Mouse (Mus musculus) liver, embryonic 11.5 days (tissue): ENCODE measurements at regions not wholly inside any gene's neighbourhood (a gene's known extent, or its start where the extent isn't known, plus 50 kb on each side); places are given as distances from the start of the nearest gene placed in this dataset.
A peak's percentile ranks its signal among the peaks of the same experiment; 100 is the strongest.

Source experiments
- ATAC-seq: fragments of 200-750 bp; cut with Nextera tagmentation; replicated peaks from 2 replicates; pipeline ENCODE4 v1.8.0; 2017; ENCODE audit warnings: moderate number of reproducible peaks, mild to moderate bottlenecking, moderate TSS enrichment, moderate library complexity; ENCODE audit not compliant: low FRiP score
- DNase-seq: peaks from one replicate; pipeline ENCODE4 v3.0.0-alpha.2; 2017; ENCODE audit warnings: low spot score
- H3K27ac ChIP-seq: fragments of 300-500 bp; sonication (generic); 2 replicates; pipeline ENCODE4 v1.5.1; 2014; ENCODE audit warnings: mild to moderate bottlenecking, low read depth, low read length, control low read depth
- H3K27me3 ChIP-seq: fragments of 300-500 bp; sonication (generic); replicated peaks from 2 replicates; pipeline ENCODE4 v1.6.1; 2014; ENCODE audit warnings: low read length, mixed read lengths; ENCODE audit not compliant: control insufficient read depth, insufficient read depth
- H3K36me3 ChIP-seq: fragments of 300-500 bp; sonication (generic); 2 replicates; pipeline ENCODE4 v1.6.1; 2014; ENCODE audit warnings: mild to moderate bottlenecking, low read length, moderate library complexity, mixed read lengths; ENCODE audit not compliant: control insufficient read depth, insufficient read depth
- H3K4me1 ChIP-seq: fragments of 300-500 bp; sonication (generic); replicated peaks from 2 replicates; pipeline ENCODE4 v1.6.1; 2014; ENCODE audit warnings: low read length, mixed read lengths; ENCODE audit not compliant: control insufficient read depth, insufficient read depth
- H3K4me2 ChIP-seq: fragments of 300-500 bp; sonication (generic); 2 replicates; pipeline ENCODE4 v1.6.1; 2014; ENCODE audit warnings: mild to moderate bottlenecking, control low read depth, moderate library complexity
- H3K4me3 ChIP-seq: fragments of 300-500 bp; sonication (generic); 2 replicates; pipeline ENCODE4 v1.5.1; 2014; ENCODE audit warnings: low read depth, low read length, control low read depth
- H3K9ac ChIP-seq: fragments of 300-500 bp; sonication (generic); 2 replicates; pipeline ENCODE4 v1.6.1; 2014; ENCODE audit warnings: low read depth, low read length, control low read depth
- H3K9me3 ChIP-seq: fragments of 300-500 bp; sonication (generic); 2 replicates; pipeline ENCODE4 v1.6.1; 2016; ENCODE audit warnings: low read length, inconsistent platforms, mixed read lengths; ENCODE audit not compliant: control insufficient read depth
- WGBS: fragments of 180-500 bp; shearing (Covaris S2); extraction: QIAGEN DNeasy Blood & Tissue Kit; methylation state at CpG from one replicate; pipeline ENCODE4 v1.1.7; 2014; 5-methylcytosine and 5-hydroxymethylcytosine counted together

- DNase-seq: no peak
- Histone ChIP-seq H3K27ac (no peak overlapping the region), H3K4me3 (no peak overlapping the region), H3K4me2 (no peak overlapping the region), H3K27me3 (no peaks in the 10 kb centered on the region), H3K36me3 (no peaks in the 10 kb centered on the region), H3K4me1 (no peaks in the 10 kb centered on the region; the same call in 1 of the 2 replicates), H3K9me3 (no peaks in the 10 kb centered on the region), H3K9ac (no peak overlapping the region)
- ATAC-seq: no peak
- WGBS: 72% methylated on average over 9 of the region's 9 CpGs
These were observed 112.6 kb upstream of the Pitx1 start for GRCm38 (mm10) chr13:55948591-55948990.

DNA sequence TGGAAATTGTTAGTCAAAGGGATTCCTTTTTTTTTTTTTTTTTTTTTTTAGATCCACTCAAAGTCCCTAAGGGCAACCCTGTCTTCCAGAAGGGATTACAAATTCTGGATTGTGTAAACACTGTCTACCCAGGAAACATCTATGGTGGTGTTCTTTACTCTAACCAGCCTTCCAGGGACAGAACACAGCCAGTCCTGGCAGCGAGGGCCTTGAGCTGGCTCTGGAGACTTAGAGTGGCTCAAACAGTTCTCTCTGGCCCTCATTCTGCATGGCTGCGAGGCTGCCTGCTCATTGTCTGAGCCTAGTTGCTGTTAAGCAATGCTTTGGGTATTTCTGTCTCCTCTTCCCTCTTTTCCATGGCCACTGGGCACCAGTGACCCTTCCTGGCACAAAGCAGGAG is 112.2 kb upstream of the Pitx1 start:
- Histone ChIP-seq H3K4me2 (no peak overlapping the region), H3K9ac (no peak overlapping the region), H3K9me3 (no peaks in the 10 kb centered on the region), H3K4me3 (no peak overlapping the region), H3K4me1 (no peaks in the 10 kb centered on the region; the same call in 1 of the 2 replicates), H3K36me3 (no peaks in the 10 kb centered on the region), H3K27me3 (no peaks in the 10 kb centered on the region), H3K27ac (no peak overlapping the region)
- ATAC-seq (no peak), DNase-seq (no peak)
- 54% methylated on average over 2 of the region's 2 CpGs for WGBS

DNA sequence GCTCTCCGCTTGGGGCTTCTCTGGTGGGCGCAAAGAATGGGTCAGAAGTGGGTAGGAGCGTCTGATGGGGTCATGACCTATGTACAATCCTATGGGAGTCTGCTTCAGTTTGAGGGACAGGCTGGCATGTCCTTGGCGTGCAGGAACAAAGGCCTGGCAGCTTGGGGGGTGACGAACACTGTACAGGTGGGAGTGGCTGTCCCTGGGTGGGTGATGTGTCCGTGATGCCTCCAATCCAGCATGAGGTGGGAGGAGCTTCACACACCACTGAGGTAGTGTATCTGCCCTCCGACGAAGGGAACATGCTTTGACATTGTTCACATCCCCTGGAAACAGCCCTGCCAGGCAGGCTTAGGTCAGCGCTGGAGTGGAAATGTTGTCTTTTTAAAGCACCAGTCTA is 101.4 kb upstream of the Pitx1 start:
- DNase-seq (no peak), ATAC-seq (no peak)
- Histone ChIP-seq H3K27ac (no peak overlapping the region), H3K9me3 (no peaks in the 10 kb centered on the region), H3K4me1 (no peaks in the 10 kb centered on the region), H3K4me3 (no peak overlapping the region), H3K36me3 (no peaks in the 10 kb centered on the region), H3K4me2 (no peak overlapping the region), H3K27me3 (no peaks in the 10 kb centered on the region), H3K9ac (no peak overlapping the region)
- WGBS: 83% methylated on average over 9 of the region's 9 CpGs

- 85% methylated on average over 9 of the region's 9 CpGs for WGBS
- no peak overlapping the region for H3K27ac ChIP-seq
- no peak overlapping the region for H3K4me2 ChIP-seq
- DNase-seq: no peak
- no peaks in the 10 kb centered on the region for H3K36me3 ChIP-seq
- no peaks in the 10 kb centered on the region for H3K27me3 ChIP-seq
- H3K4me1 ChIP-seq: no peaks in the 10 kb centered on the region
- H3K9ac ChIP-seq: no peak overlapping the region
- H3K4me3 ChIP-seq: no peak overlapping the region
- no peaks in the 10 kb centered on the region for H3K9me3 ChIP-seq
- no peak for ATAC-seq
These were observed 101.0 kb upstream of the Pitx1 start for GRCm38 (mm10) chr13:55937000-55937399.

DNA sequence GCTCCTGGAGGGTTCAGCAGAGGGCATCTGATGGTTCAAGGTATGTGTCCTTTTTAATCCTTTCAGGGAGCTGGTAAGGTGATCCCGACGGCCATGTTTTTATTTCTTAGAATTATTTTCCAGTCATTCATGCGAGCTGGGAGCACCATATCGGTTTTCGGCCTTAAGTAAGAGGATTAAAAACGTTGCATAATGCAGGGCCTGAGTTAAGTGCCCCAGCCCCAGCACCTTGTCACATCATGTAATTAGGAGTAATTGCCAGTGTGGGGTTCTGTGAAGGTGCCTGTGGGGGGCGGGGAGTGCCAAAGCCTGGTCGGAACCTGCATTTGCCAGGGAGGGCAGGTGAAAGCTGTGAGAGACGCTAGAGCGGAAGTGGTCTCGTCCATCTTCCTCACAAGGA is 94.6 kb upstream of the Pitx1 start:
- 64% methylated on average over 11 of the region's 11 CpGs for whole genome bisulfite sequencing
- Histone ChIP-seq H3K4me3 (no peak overlapping the region), H3K9me3 (no peaks in the 10 kb centered on the region), H3K4me2 (no peak overlapping the region), H3K4me1 (no peaks in the 10 kb centered on the region), H3K9ac (no peak overlapping the region), H3K27me3 (0 out of 2 replicates have a peak, but pooled peaks cover under 1% of the 10 kb centered on the region), H3K36me3 (no peaks in the 10 kb centered on the region), H3K27ac (no peak overlapping the region)
- no peak for DNase-seq
- ATAC-seq: no peak

- H3K27ac ChIP-seq: no peak overlapping the region
- no peaks in the 10 kb centered on the region for H3K9me3 ChIP-seq
- H3K36me3 ChIP-seq: no peaks in the 10 kb centered on the region
- no peak overlapping the region for H3K4me2 ChIP-seq
- WGBS: 74% methylated on average over 6 of the region's 6 CpGs
- ATAC-seq: no peak
- no peak for DNase-seq
- H3K4me3 ChIP-seq: no peak overlapping the region
- 0 out of 2 replicates have a peak, but pooled peaks cover 2% of the 10 kb centered on the region for H3K27me3 ChIP-seq
- H3K4me1 ChIP-seq: no peaks in the 10 kb centered on the region
- no peak overlapping the region for H3K9ac ChIP-seq
These were observed 93.8 kb upstream of the Pitx1 start for GRCm38 (mm10) chr13:55929814-55930213.

GRCm38 (mm10) chr13:55923505-55924136 is 87.6 kb upstream of the Pitx1 start:
- Histone ChIP-seq H3K4me3 (no peak overlapping the region), H3K4me1 (no peaks in the 10 kb centered on the region), H3K36me3 (no peaks in the 10 kb centered on the region), H3K27me3 (peaks cover 7% of the 10 kb centered on the region), H3K4me2 (peak overlapping the region; percentile 5; the same call in 1 of the 2 replicates), H3K9ac (no peak overlapping the region), H3K27ac (no peak overlapping the region), H3K9me3 (no peaks in the 10 kb centered on the region)
- DNase-seq (no peak), ATAC-seq (no peak)
- 16% methylated on average over 7 of the region's 7 CpGs for WGBS

- Histone ChIP-seq H3K4me2 (no peak overlapping the region), H3K36me3 (no peaks in the 10 kb centered on the region), H3K9ac (no peak overlapping the region), H3K27me3 (no peaks in the 10 kb centered on the region; the same call in 1 of the 2 replicates), H3K4me3 (no peak overlapping the region), H3K9me3 (no peaks in the 10 kb centered on the region), H3K4me1 (no peaks in the 10 kb centered on the region), H3K27ac (no peak overlapping the region)
- DNase-seq (no peak), ATAC-seq (no peak)
- 89% methylated on average over 12 of the region's 12 CpGs for WGBS
These were observed 81.3 kb upstream of the Pitx1 start for GRCm38 (mm10) chr13:55917316-55917715.

- Histone ChIP-seq H3K4me3 (no peak overlapping the region), H3K4me1 (no peaks in the 10 kb centered on the region), H3K9ac (no peak overlapping the region), H3K27me3 (no peaks in the 10 kb centered on the region), H3K27ac (no peak overlapping the region), H3K4me2 (no peak overlapping the region), H3K36me3 (no peaks in the 10 kb centered on the region), H3K9me3 (no peaks in the 10 kb centered on the region)
- DNase-seq (no peak), ATAC-seq (no peak)
- WGBS: 80% methylated on average over 13 of the region's 13 CpGs
These were observed 76.3 kb upstream of the Pitx1 start for GRCm38 (mm10) chr13:55912271-55912711.
